Mouse (Mus musculus): Measurements from ENCODE around the gene Plcl2. TPM values are rescaled to one million over a fixed set of nuclear protein-coding genes. Genes with fewer than 3 reads are reported as not detected.
"Not testable (repeated sequence)": the region's sequence is repeated elsewhere in the genome, so short reads cannot be mapped to it uniquely, and the experiment has no call there.

Plcl2 gene
- polyA plus RNA-seq, 1 experiment: 4.3 TPM

GRCm38 (mm10) chr17:50638791-50639190 is 129.6 kb downstream of the Plcl2 start:
- Histone ChIP-seq H3K79me2 (ENCODE audit: control insufficient read depth, insufficient read depth) (no peaks in the 10 kb centered on the region), H3ac (ENCODE audit: control insufficient read depth, insufficient read length, low read depth) (no peak overlapping the region), H3K4me3 (ENCODE audit: insufficient read depth, poor library complexity, severe bottlenecking) (no peak overlapping the region), H3K27me3 (ENCODE audit: control insufficient read depth, insufficient read depth, insufficient read length) (no peaks in the 10 kb centered on the region), H3K79me3 (ENCODE audit: low read depth) (no peaks in the 10 kb centered on the region), H3K36me3 (ENCODE audit: control insufficient read depth, insufficient read depth) (no peaks in the 10 kb centered on the region)
- TF ChIP-seq CTCF (IDR thresholded peaks at IDR 0.05; ENCODE audit: control insufficient read depth, insufficient read depth, insufficient read length) (no peak), MYOG (IDR thresholded peaks at IDR 0.05; ENCODE audit: control insufficient read depth, extremely low read depth, insufficient read length) (no peak), MYOD1 (IDR thresholded peaks at IDR 0.05; ENCODE audit: control insufficient read depth, insufficient read length, low read depth) (no peak), FOSL1 (IDR thresholded peaks at IDR 0.05; ENCODE audit: insufficient read depth, low read length, poor library complexity, severe bottlenecking) (no peak), USF1 (IDR thresholded peaks at IDR 0.05; ENCODE audit: low read depth) (no peak), CEBPB (IDR thresholded peaks at IDR 0.05; ENCODE audit: low read depth) (no peak), MAX (IDR thresholded peaks at IDR 0.05) (no peak)

GRCm38 (mm10) chr17:50641076-50641610 is 131.9 kb downstream of the Plcl2 start:
- H3K4me3 ChIP-seq (ENCODE audit: insufficient read depth, poor library complexity, severe bottlenecking): no peak overlapping the region
- TF ChIP-seq USF1 (IDR thresholded peaks at IDR 0.05; ENCODE audit: low read depth) (no peak), MYOD1 (IDR thresholded peaks at IDR 0.05; ENCODE audit: control insufficient read depth, insufficient read length, low read depth) (no peak), MAX (IDR thresholded peaks at IDR 0.05) (no peak), CTCF (IDR thresholded peaks at IDR 0.05; ENCODE audit: control insufficient read depth, insufficient read depth, insufficient read length) (no peak), MYOG (IDR thresholded peaks at IDR 0.05; ENCODE audit: control insufficient read depth, extremely low read depth, insufficient read length) (no peak), FOSL1 (IDR thresholded peaks at IDR 0.05; ENCODE audit: insufficient read depth, low read length, poor library complexity, severe bottlenecking) (no peak), CEBPB (IDR thresholded peaks at IDR 0.05; ENCODE audit: low read depth) (no peak)
- no peak overlapping the region for H3ac ChIP-seq (ENCODE audit: control insufficient read depth, insufficient read length, low read depth)
- H3K79me2 ChIP-seq (ENCODE audit: control insufficient read depth, insufficient read depth): no peaks in the 10 kb centered on the region
- no peaks in the 10 kb centered on the region for H3K36me3 ChIP-seq (ENCODE audit: control insufficient read depth, insufficient read depth)
- H3K27me3 ChIP-seq (ENCODE audit: control insufficient read depth, insufficient read depth, insufficient read length): no peaks in the 10 kb centered on the region
- no peaks in the 10 kb centered on the region for H3K79me3 ChIP-seq (ENCODE audit: low read depth)

GRCm38 (mm10) chr17:50641879-50642278 is 132.7 kb downstream of the Plcl2 start:
- Histone ChIP-seq H3K79me2 (ENCODE audit: control insufficient read depth, insufficient read depth) (no peaks in the 10 kb centered on the region), H3ac (ENCODE audit: control insufficient read depth, insufficient read length, low read depth) (no peak overlapping the region), H3K27me3 (ENCODE audit: control insufficient read depth, insufficient read depth, insufficient read length) (no peaks in the 10 kb centered on the region), H3K4me3 (ENCODE audit: insufficient read depth, poor library complexity, severe bottlenecking) (no peak overlapping the region), H3K36me3 (ENCODE audit: control insufficient read depth, insufficient read depth) (no peaks in the 10 kb centered on the region), H3K79me3 (ENCODE audit: low read depth) (no peaks in the 10 kb centered on the region)
- TF ChIP-seq FOSL1 (IDR thresholded peaks at IDR 0.05; ENCODE audit: insufficient read depth, low read length, poor library complexity, severe bottlenecking): no peak
- TF ChIP-seq USF1 (IDR thresholded peaks at IDR 0.05; ENCODE audit: low read depth): no peak
- TF ChIP-seq CTCF (IDR thresholded peaks at IDR 0.05; ENCODE audit: control insufficient read depth, insufficient read depth, insufficient read length): no peak
- no peak for TF ChIP-seq MYOG (IDR thresholded peaks at IDR 0.05; ENCODE audit: control insufficient read depth, extremely low read depth, insufficient read length)
- no peak for TF ChIP-seq CEBPB (IDR thresholded peaks at IDR 0.05; ENCODE audit: low read depth)
- TF ChIP-seq MAX (IDR thresholded peaks at IDR 0.05): no peak
- no peak for TF ChIP-seq MYOD1 (IDR thresholded peaks at IDR 0.05; ENCODE audit: control insufficient read depth, insufficient read length, low read depth)

- Histone ChIP-seq H3ac (ENCODE audit: control insufficient read depth, insufficient read length, low read depth) (no peak overlapping the region), H3K36me3 (ENCODE audit: control insufficient read depth, insufficient read depth) (no peaks in the 10 kb centered on the region), H3K79me3 (ENCODE audit: low read depth) (no peaks in the 10 kb centered on the region), H3K27me3 (ENCODE audit: control insufficient read depth, insufficient read depth, insufficient read length) (no peaks in the 10 kb centered on the region), H3K4me3 (ENCODE audit: insufficient read depth, poor library complexity, severe bottlenecking) (no peak overlapping the region), H3K79me2 (ENCODE audit: control insufficient read depth, insufficient read depth) (no peaks in the 10 kb centered on the region)
- TF ChIP-seq MYOG (IDR thresholded peaks at IDR 0.05; ENCODE audit: control insufficient read depth, extremely low read depth, insufficient read length): no peak
- TF ChIP-seq FOSL1 (IDR thresholded peaks at IDR 0.05; ENCODE audit: insufficient read depth, low read length, poor library complexity, severe bottlenecking): no peak
- TF ChIP-seq CEBPB (IDR thresholded peaks at IDR 0.05; ENCODE audit: low read depth): no peak
- TF ChIP-seq CTCF (IDR thresholded peaks at IDR 0.05; ENCODE audit: control insufficient read depth, insufficient read depth, insufficient read length): no peak
- no peak for TF ChIP-seq MYOD1 (IDR thresholded peaks at IDR 0.05; ENCODE audit: control insufficient read depth, insufficient read length, low read depth)
- TF ChIP-seq MAX (IDR thresholded peaks at IDR 0.05): no peak
- no peak for TF ChIP-seq USF1 (IDR thresholded peaks at IDR 0.05; ENCODE audit: low read depth)
Measured at GRCm38 (mm10) chr17:50643356-50643755, 134.2 kb downstream of the Plcl2 start.

- TF ChIP-seq MYOD1 (IDR thresholded peaks at IDR 0.05; ENCODE audit: control insufficient read depth, insufficient read length, low read depth) (no peak), MAX (IDR thresholded peaks at IDR 0.05) (no peak), MYOG (IDR thresholded peaks at IDR 0.05; ENCODE audit: control insufficient read depth, extremely low read depth, insufficient read length) (no peak), FOSL1 (IDR thresholded peaks at IDR 0.05; ENCODE audit: insufficient read depth, low read length, poor library complexity, severe bottlenecking) (no peak), CEBPB (IDR thresholded peaks at IDR 0.05; ENCODE audit: low read depth) (no peak), USF1 (IDR thresholded peaks at IDR 0.05; ENCODE audit: low read depth) (no peak), CTCF (IDR thresholded peaks at IDR 0.05; ENCODE audit: control insufficient read depth, insufficient read depth, insufficient read length) (no peak)
- no peaks in the 10 kb centered on the region for H3K27me3 ChIP-seq (ENCODE audit: control insufficient read depth, insufficient read depth, insufficient read length)
Measured at GRCm38 (mm10) chr17:50643989-50644388, 134.8 kb downstream of the Plcl2 start.

GRCm38 (mm10) chr17:50648141-50648540 is 138.9 kb downstream of the Plcl2 start:
- not testable (repeated sequence) for H3ac ChIP-seq (ENCODE audit: control insufficient read depth, insufficient read length, low read depth); H3K79me3 ChIP-seq (ENCODE audit: low read depth)

More at GRCm38 (mm10) chr17:50643989-50644388, 134.8 kb downstream of the Plcl2 start:
- Histone ChIP-seq H3K79me2 (ENCODE audit: control insufficient read depth, insufficient read depth) (no peaks in the 10 kb centered on the region), H3K4me3 (ENCODE audit: insufficient read depth, poor library complexity, severe bottlenecking) (no peak overlapping the region), H3K79me3 (ENCODE audit: low read depth) (no peaks in the 10 kb centered on the region), H3ac (ENCODE audit: control insufficient read depth, insufficient read length, low read depth) (no peak overlapping the region), H3K36me3 (ENCODE audit: control insufficient read depth, insufficient read depth) (no peaks in the 10 kb centered on the region)

More at GRCm38 (mm10) chr17:50648141-50648540, 138.9 kb downstream of the Plcl2 start:
- not testable (repeated sequence) for H3K4me3 ChIP-seq (ENCODE audit: insufficient read depth, poor library complexity, severe bottlenecking); H3K79me2 ChIP-seq (ENCODE audit: control insufficient read depth, insufficient read depth); H3K27me3 ChIP-seq (ENCODE audit: control insufficient read depth, insufficient read depth, insufficient read length); H3K36me3 ChIP-seq (ENCODE audit: control insufficient read depth, insufficient read depth)

All from C2C12 (cell line).